Comparison of ENCODE assay signal across 21 mouse cellular contexts in the genomic region with DNA sequence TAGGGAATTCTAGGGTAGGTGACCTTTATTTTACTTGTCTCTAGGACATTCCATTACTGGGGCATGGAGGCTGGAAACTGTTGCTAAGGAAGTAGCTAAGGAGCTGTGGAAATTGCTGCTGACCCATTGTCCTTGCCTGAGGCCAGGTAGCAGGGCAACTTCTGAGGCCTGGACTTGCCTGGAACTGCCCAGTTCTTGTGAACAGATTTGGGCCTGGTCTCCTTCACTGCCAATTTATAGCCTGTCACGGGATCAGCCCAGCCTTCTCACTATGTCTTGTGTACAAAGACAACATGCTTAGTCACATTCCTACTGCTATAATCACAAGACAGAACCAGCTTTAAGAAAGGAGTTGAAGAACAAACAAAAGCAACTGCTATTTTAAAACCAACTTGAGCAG. TPM values are rescaled to one million over a fixed set of nuclear protein-coding genes. Genes with fewer than 3 reads are reported as not detected.
A peak's percentile ranks its signal among the peaks of the same experiment; 100 is the strongest.
DNase-seq lines count a peak whose midpoint lies in the region; ATAC-seq and TF ChIP-seq lines count a peak whose summit lies in the region.
"Had no signal": no experiment of that assay in that cellular context is flagged by ENCODE, and none has a peak within 500 bp of the region (broad histone marks: within the 10 kb centered on the region; RNA-seq: fewer than 3 reads in every experiment).

No protein-coding gene starts in this region.

- no peaks in the 10 kb centered on the region for H3K4me1 ChIP-seq in intestine, embryonic 14.5 days (replicated peaks; ENCODE audit: control insufficient read depth, insufficient read depth, low read length)
- H3K4me1 ChIP-seq in intestine, postnatal 0 days (replicated peaks; ENCODE audit: control insufficient read depth, insufficient read depth, low read length): no peaks in the 10 kb centered on the region; the same call in 1 of the 2 replicates
- H3K4me1 ChIP-seq in embryonic fibroblast, embryonic 13.5 days (ENCODE audit: control insufficient read depth, insufficient read depth, low read length): no peaks in the 10 kb centered on the region
- no peaks in the 10 kb centered on the region for H3K4me1 ChIP-seq in kidney, embryonic 16.5 days (ENCODE audit: insufficient read depth, low read length)
- H3K4me1 ChIP-seq: liver, embryonic 13.5 days had no signal

- no peak overlapping the region for H3K4me2 ChIP-seq in intestine, embryonic 14.5 days (ENCODE audit: low read length)
- no peak overlapping the region for H3K4me2 ChIP-seq in intestine, postnatal 0 days (replicated peaks; ENCODE audit: low read depth)
- H3K4me2 ChIP-seq in kidney, embryonic 16.5 days (replicated peaks; ENCODE audit: low read depth, low read length): no peak overlapping the region
- H3K4me2 ChIP-seq: liver, embryonic 13.5 days had no signal

- 0 out of 2 replicates have a peak, but pooled peaks have one; percentile 32 for ATAC-seq in intestine, embryonic 14.5 days (replicated peaks; ENCODE audit: low FRiP score, low TSS enrichment, low read depth)
- no peak for ATAC-seq in intestine, postnatal 0 days
- ATAC-seq in kidney, embryonic 16.5 days (ENCODE audit: low FRiP score, low TSS enrichment): no peak

- no peak for TF ChIP-seq CTCF in intestine, postnatal 0 days (IDR thresholded peaks at IDR 0.05; ENCODE audit: low read depth)
- TF ChIP-seq CTCF in embryonic fibroblast, embryonic 13.5 days (IDR thresholded peaks at IDR 0.05; ENCODE audit: borderline replicate concordance, insufficient read depth, low read length): no peak

- H3K9ac ChIP-seq in intestine, embryonic 14.5 days (ENCODE audit: low read length): no peak overlapping the region
- H3K9ac ChIP-seq in intestine, postnatal 0 days (ENCODE audit: low read depth, low read length): no peak overlapping the region
- H3K9ac ChIP-seq in kidney, embryonic 16.5 days (replicated peaks; ENCODE audit: low read length): no peak overlapping the region
- H3K9ac ChIP-seq: liver, embryonic 13.5 days had no signal

- no peaks in the 10 kb centered on the region for H3K27me3 ChIP-seq in intestine, embryonic 14.5 days (replicated peaks; ENCODE audit: control insufficient read depth, insufficient read depth, low read length)
- H3K27me3 ChIP-seq in intestine, postnatal 0 days (replicated peaks; ENCODE audit: control insufficient read depth, insufficient read depth, low read length): no peaks in the 10 kb centered on the region
- no peaks in the 10 kb centered on the region for H3K27me3 ChIP-seq in kidney, embryonic 16.5 days (ENCODE audit: insufficient read depth, low read length)
- H3K27me3 ChIP-seq: liver, embryonic 13.5 days; megakaryocyte, embryonic 14.5 days had no signal

- no peak for DNase-seq in intestine, embryonic 14.5 days (ENCODE audit: low spot score)
- DNase-seq in urinary bladder, adult 2 months (ENCODE audit: low spot score): peak; percentile 34
- DNase-seq in frontal cortex, postnatal 36 days (ENCODE audit: low spot score in 2 of 2): no peak
- no peak for DNase-seq in cerebellum, postnatal 36 days
- DNase-seq in heart, adult 8-10 months (ENCODE audit: low spot score): no peak
- DNase-seq: B cell, adult 2 months; cerebellum, adult 11-12 months; heart, adult 2 months; liver, embryonic 13.5 days; right cerebral cortex, postnatal 14 days; thymus, postnatal 4 days had no signal

- 19% methylated on average over 1 of the region's 1 CpGs for WGBS in intestine, embryonic 14.5 days
- 24% methylated on average over 1 of the region's 1 CpGs for WGBS in intestine, postnatal 0 days
- WGBS in kidney, embryonic 16.5 days: 31% methylated on average over 1 of the region's 1 CpGs

- H3K36me3 ChIP-seq in intestine, embryonic 14.5 days (ENCODE audit: control insufficient read depth, insufficient read depth, low read length): no peaks in the 10 kb centered on the region
- no peaks in the 10 kb centered on the region for H3K36me3 ChIP-seq in intestine, postnatal 0 days (ENCODE audit: control insufficient read depth, insufficient read depth)
- no peaks in the 10 kb centered on the region for H3K36me3 ChIP-seq in kidney, embryonic 16.5 days (ENCODE audit: insufficient read depth, low read length)
- H3K36me3 ChIP-seq: liver, embryonic 13.5 days had no signal

- no peak overlapping the region for H3K27ac ChIP-seq in intestine, embryonic 14.5 days (ENCODE audit: low read depth)
- no peak overlapping the region for H3K27ac ChIP-seq in intestine, postnatal 0 days (ENCODE audit: low read depth, low read length)
- H3K27ac ChIP-seq in embryonic fibroblast, embryonic 13.5 days (ENCODE audit: insufficient read depth, low read length): peak overlapping the region; percentile 8
- 0 out of 2 replicates have a peak overlapping the region, but pooled peaks have one; percentile 3 for H3K27ac ChIP-seq in kidney, embryonic 16.5 days (ENCODE audit: low read length)
- H3K27ac ChIP-seq: heart, adult 2 months; liver, embryonic 13.5 days had no signal

- no peaks in the 10 kb centered on the region for H3K9me3 ChIP-seq in intestine, embryonic 14.5 days (ENCODE audit: control insufficient read depth, low read length)
- H3K9me3 ChIP-seq in intestine, postnatal 0 days (ENCODE audit: control insufficient read depth): no peaks in the 10 kb centered on the region
- no peaks in the 10 kb centered on the region for H3K9me3 ChIP-seq in kidney, embryonic 16.5 days (ENCODE audit: low read length)
- H3K9me3 ChIP-seq: liver, embryonic 13.5 days; megakaryocyte, embryonic 14.5 days had no signal

- H3K4me3 ChIP-seq in intestine, embryonic 14.5 days (ENCODE audit: low read depth, low read length): no peak overlapping the region
- no peak overlapping the region for H3K4me3 ChIP-seq in intestine, postnatal 0 days (ENCODE audit: low read depth, low read length)
- no peak overlapping the region for H3K4me3 ChIP-seq in embryonic fibroblast, embryonic 13.5 days (ENCODE audit: insufficient read depth, low read length)
- no peak overlapping the region for H3K4me3 ChIP-seq in kidney, embryonic 16.5 days (ENCODE audit: low read length)
- H3K4me3 ChIP-seq: heart, adult 2 months; liver, embryonic 13.5 days; megakaryocyte, embryonic 14.5 days had no signal

- no peak for TF ChIP-seq POLR2A in embryonic fibroblast, embryonic 13.5 days (IDR thresholded peaks at IDR 0.05; ENCODE audit: low read depth, low read length)

RNA-seq across cellular contexts. Expression of gene Lsm8, which starts 25.6 kb away (rescaled TPM):
- 164 and 168 TPM in 2 replicates for polyA plus RNA-seq in intestine, embryonic 14.5 days (2014; fragmentation: Nextera tagmentation; extraction: Ambion mirVana)
- 98.5 and 99.8 TPM in 2 replicates for polyA plus RNA-seq in intestine, postnatal 0 days (2015; fragmentation: Nextera tagmentation; extraction: Ambion mirVana)
- 42.3 and 45.0 TPM in 2 replicates for polyA plus RNA-seq in embryonic fibroblast, embryonic 13.5 days (2011; ENCODE audit: insufficient read length, low read depth, missing spikeins)
- polyA plus RNA-seq in kidney, embryonic 16.5 days (2015; fragmentation: Nextera tagmentation; extraction: Ambion mirVana): 212 TPM in 2 replicates
- polyA plus RNA-seq in urinary bladder, adult 2 months (2012; rRNA removed): 52.1 and 67.0 TPM in 2 replicates
- 10 to 100 TPM; 17.0 to 24.0 (median 17.3) TPM for total RNA-seq in heart, adult 8-10 months (2022)

RNA-seq across cellular contexts. Expression of gene Ankrd7, which starts 43.3 kb away (rescaled TPM):
- polyA plus RNA-seq in intestine, embryonic 14.5 days (2014; fragmentation: Nextera tagmentation; extraction: Ambion mirVana): 0.36 TPM in 1 of 2 replicates, not detected in the other
- not detected in 2 replicates for polyA plus RNA-seq in intestine, postnatal 0 days (2015; fragmentation: Nextera tagmentation; extraction: Ambion mirVana)
- not detected in 2 replicates for polyA plus RNA-seq in embryonic fibroblast, embryonic 13.5 days (2011; ENCODE audit: insufficient read length, low read depth, missing spikeins)
- 0.14 and 0.49 TPM in 2 replicates for polyA plus RNA-seq in kidney, embryonic 16.5 days (2015; fragmentation: Nextera tagmentation; extraction: Ambion mirVana)
- polyA plus RNA-seq in urinary bladder, adult 2 months (2012; rRNA removed): not detected in 2 replicates
- total RNA-seq in heart, adult 8-10 months (2022): not detected
- total RNA-seq: ES-E14; gastrocnemius, adult 18-20 months; heart, adult 2 months; heart, postnatal 25 days; layer of hippocampus, adult 18-20 months; left cerebral cortex, postnatal 36 days; neutrophil, adult 5-6 weeks had no signal
- polyA plus RNA-seq: heart, adult 2 months; liver, embryonic 13.5 days had no signal

Comparison
In these comparisons a context has a peak if more than half of its experiments do, and no peak if none do; other contexts are left out.
1. H3K27ac ChIP-seq: peak in embryonic fibroblast, embryonic 13.5 days (single experiment) and kidney, embryonic 16.5 days (single experiment); none in intestine, embryonic 14.5 days (single experiment) and intestine, postnatal 0 days (single experiment).